Mouse (Mus musculus) liver, embryonic 16.5 days (tissue): ENCODE results near the gene Msh2. TPM values are rescaled to one million over a fixed set of nuclear protein-coding genes. Genes with fewer than 3 reads are reported as not detected.

Experiments used
- ATAC-seq: fragments of 200-750 bp; cut with Nextera tagmentation; 2 replicates; pipeline ENCODE4 v1.8.0; 2017; ENCODE audit warnings: low read depth, mild to moderate bottlenecking, moderate number of reproducible peaks, moderate library complexity
- H3K27ac ChIP-seq: fragments of 300-500 bp; sonication (generic); 2 replicates; pipeline ENCODE4 v1.5.1; 2014; ENCODE audit warnings: mild to moderate bottlenecking, low read length
- H3K27me3 ChIP-seq: fragments of 300-500 bp; sonication (generic); 2 replicates; pipeline ENCODE4 v1.6.1; 2014; ENCODE audit warnings: low read depth, low read length, mixed read lengths; ENCODE audit not compliant: control insufficient read depth, insufficient read depth
- H3K36me3 ChIP-seq: fragments of 300-500 bp; sonication (generic); 2 replicates; pipeline ENCODE4 v1.6.1; 2014; ENCODE audit warnings: mild to moderate bottlenecking; ENCODE audit not compliant: control insufficient read depth, insufficient read depth
- H3K4me1 ChIP-seq: fragments of 300-500 bp; sonication (generic); 2 replicates; pipeline ENCODE4 v1.6.1; 2014; ENCODE audit warnings: low read depth, low read length, mixed read lengths; ENCODE audit not compliant: control insufficient read depth
- H3K4me2 ChIP-seq: fragments of 300-500 bp; sonication (generic); 2 replicates; pipeline ENCODE4 v1.6.1; 2014; ENCODE audit warnings: low read depth, low read length, mixed read lengths
- H3K4me3 ChIP-seq: fragments of 300-500 bp; sonication (generic); 2 replicates; pipeline ENCODE4 v1.5.1; 2014; ENCODE audit warnings: low read depth, mild to moderate bottlenecking, low read length
- H3K9ac ChIP-seq: fragments of 300-500 bp; sonication (generic); 2 replicates; pipeline ENCODE4 v1.6.1; 2014; ENCODE audit warnings: low read depth, low read length
- H3K9me3 ChIP-seq: fragments of 300-500 bp; sonication (generic); replicated peaks from 2 replicates; pipeline ENCODE4 v1.6.1; 2016; ENCODE audit warnings: low read length; ENCODE audit not compliant: control insufficient read depth
- WGBS: fragments of 180-500 bp; shearing (Covaris S2); extraction: QIAGEN DNeasy Blood & Tissue Kit; methylation state at CpG from one replicate; pipeline ENCODE4 v1.1.7; 2014; ENCODE audit not compliant: insufficient replicate concordance; 5-methylcytosine and 5-hydroxymethylcytosine counted together
- polyA plus RNA-seq: library from polyadenylated mRNA; unstranded; fragments of >200 nt; fragmentation: Nextera tagmentation; extraction: Ambion mirVana; gene quantifications from 2 replicates; pipeline ENCODE4 v1.2.1, GENCODE M21; 2015

Msh2 gene
- polyA plus RNA-seq, 1 experiment from 2014 or later, result 23.3 TPM

GRCm38 (mm10) chr17:87695874-87696465, 23.8 kb downstream of the Msh2 start:
- Histone ChIP-seq H3K27me3 (no peaks in the 10 kb centered on the region), H3K9me3 (no peaks in the 10 kb centered on the region), H3K4me3 (no peak overlapping the region), H3K9ac (no peak overlapping the region), H3K4me2 (no peak overlapping the region), H3K36me3 (peaks cover 3% of the 10 kb centered on the region; the same call in 1 of the 2 replicates), H3K4me1 (no peaks in the 10 kb centered on the region), H3K27ac (no peak overlapping the region)
- ATAC-seq, result no peak
- 84% methylated on average over 11 of the region's 11 CpGs for WGBS

- H3K4me2 ChIP-seq, result no peak overlapping the region
- no peak for ATAC-seq
- no peaks in the 10 kb centered on the region for H3K27me3 ChIP-seq
- no peaks in the 10 kb centered on the region for H3K4me1 ChIP-seq
- no peak overlapping the region for H3K4me3 ChIP-seq
- no peak overlapping the region for H3K9ac ChIP-seq
- H3K9me3 ChIP-seq, result no peaks in the 10 kb centered on the region
- WGBS, result 78% methylated on average over 6 of the region's 6 CpGs
- H3K27ac ChIP-seq, result no peak overlapping the region
- H3K36me3 ChIP-seq, result peaks cover 3% of the 10 kb centered on the region; the same call in 1 of the 2 replicates
These were observed 24.7 kb downstream of the Msh2 start for GRCm38 (mm10) chr17:87696814-87697213.

- ATAC-seq, result no peak
- WGBS, result 80% methylated on average over 16 of the region's 16 CpGs
These were observed 27.1 kb downstream of the Msh2 start for GRCm38 (mm10) chr17:87698996-87699765.

GRCm38 (mm10) chr17:87700101-87700500, 28.0 kb downstream of the Msh2 start:
- Histone ChIP-seq H3K4me2 (no peak overlapping the region), H3K4me3 (no peak overlapping the region), H3K27ac (no peak overlapping the region), H3K4me1 (no peaks in the 10 kb centered on the region), H3K9me3 (no peaks in the 10 kb centered on the region), H3K27me3 (no peaks in the 10 kb centered on the region), H3K36me3 (peaks cover 3% of the 10 kb centered on the region; the same call in 1 of the 2 replicates), H3K9ac (no peak overlapping the region)
- ATAC-seq, result no peak
- 81% methylated on average over 8 of the region's 8 CpGs for WGBS

More at GRCm38 (mm10) chr17:87698996-87699765, 27.1 kb downstream of the Msh2 start:
- H3K36me3 ChIP-seq, result peaks cover 3% of the 10 kb centered on the region; the same call in 1 of the 2 replicates
- no peaks in the 10 kb centered on the region for H3K4me1 ChIP-seq
- no peak overlapping the region for H3K4me3 ChIP-seq
- no peaks in the 10 kb centered on the region for H3K27me3 ChIP-seq
- H3K9ac ChIP-seq, result no peak overlapping the region
- no peak overlapping the region for H3K27ac ChIP-seq
- no peak overlapping the region for H3K4me2 ChIP-seq
- no peaks in the 10 kb centered on the region for H3K9me3 ChIP-seq

- Histone ChIP-seq H3K4me2 (no peak overlapping the region), H3K9ac (no peak overlapping the region), H3K9me3 (no peaks in the 10 kb centered on the region), H3K4me3 (no peak overlapping the region), H3K27me3 (no peaks in the 10 kb centered on the region), H3K36me3 (peaks cover 21% of the 10 kb centered on the region), H3K27ac (no peak overlapping the region), H3K4me1 (no peaks in the 10 kb centered on the region)
- no peak for ATAC-seq
- WGBS, result 81% methylated on average over 7 of the region's 7 CpGs
These were observed 52.6 kb downstream of the Msh2 start for GRCm38 (mm10) chr17:87724727-87725126.

GRCm38 (mm10) chr17:87726489-87727356, 54.6 kb downstream of the Msh2 start:
- Histone ChIP-seq H3K9me3 (no peaks in the 10 kb centered on the region), H3K4me1 (no peaks in the 10 kb centered on the region), H3K4me2 (no peak overlapping the region), H3K27ac (no peak overlapping the region), H3K27me3 (no peaks in the 10 kb centered on the region), H3K36me3 (peaks cover 17% of the 10 kb centered on the region), H3K4me3 (no peak overlapping the region), H3K9ac (no peak overlapping the region)
- ATAC-seq, result no peak
- 79% methylated on average over 12 of the region's 12 CpGs for WGBS

GRCm38 (mm10) chr17:87731962-87732361, 59.8 kb downstream of the Msh2 start:
- 69% methylated on average over 4 of the region's 4 CpGs for WGBS
- Histone ChIP-seq H3K36me3 (no peaks in the 10 kb centered on the region), H3K9me3 (no peaks in the 10 kb centered on the region), H3K9ac (no peak overlapping the region), H3K27me3 (no peaks in the 10 kb centered on the region), H3K4me1 (no peaks in the 10 kb centered on the region), H3K4me3 (no peak overlapping the region), H3K4me2 (no peak overlapping the region), H3K27ac (no peak overlapping the region)
- ATAC-seq, result no peak

GRCm38 (mm10) chr17:87734471-87734870, 62.3 kb downstream of the Msh2 start:
- Histone ChIP-seq H3K4me1 (no peaks in the 10 kb centered on the region), H3K4me3 (no peak overlapping the region), H3K9ac (no peak overlapping the region), H3K4me2 (no peak overlapping the region), H3K27ac (no peak overlapping the region), H3K9me3 (no peaks in the 10 kb centered on the region), H3K27me3 (no peaks in the 10 kb centered on the region), H3K36me3 (no peaks in the 10 kb centered on the region)
- ATAC-seq, result no peak
- WGBS, result 70% methylated on average over 8 of the region's 8 CpGs
